Mouse (Mus musculus) heart, adult 2 months (tissue): ENCODE measurements around the gene Arsg.

ENCODE experiments used
- CTCF ChIP-seq: fragments of 200-600 bp; IDR thresholded peaks from 2 replicates; pipeline ENCODE4 v1.8.1; 2022; ENCODE audit warnings: antibody characterized with exemption, mild to moderate bottlenecking, moderate library complexity
- EP300 ChIP-seq: fragments of 200-500 bp; IDR thresholded peaks from 2 replicates; pipeline ENCODE4 v1.6.1; 2011; ENCODE audit warnings: low read depth, low read length, control low read depth; ENCODE audit not compliant: insufficient read depth
- POLR2A ChIP-seq: fragments of 200-500 bp; IDR thresholded peaks from 2 replicates; pipeline ENCODE4 v1.6.1; 2011; ENCODE audit warnings: mild to moderate bottlenecking, low read depth, low read length, control low read depth; ENCODE audit not compliant: insufficient read depth

DNA sequence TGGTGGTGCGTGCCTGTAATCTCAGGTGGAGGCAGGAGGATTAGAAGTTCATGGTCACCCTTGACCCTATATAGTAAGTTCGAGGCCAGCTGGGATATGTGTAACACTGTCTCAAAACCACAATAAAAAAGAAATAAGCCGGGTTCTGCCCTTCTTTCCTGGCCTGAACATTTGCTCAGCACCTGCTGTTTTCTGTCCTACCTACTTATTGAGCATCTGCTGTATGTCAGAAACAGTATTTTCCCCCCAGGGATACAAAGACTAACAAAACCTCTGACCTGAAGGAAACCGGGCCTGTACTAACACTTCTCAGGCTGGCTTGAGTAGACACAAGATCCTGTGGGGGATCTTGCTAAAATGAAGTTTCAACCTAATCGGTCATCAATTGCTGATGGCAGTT is 63.8 kb downstream of the Arsg start:
- TF ChIP-seq CTCF (no peak), POLR2A (no peak), EP300 (no peak)
